Mouse (Mus musculus): ENCODE measurements around the gene Tssk3.

DNA sequence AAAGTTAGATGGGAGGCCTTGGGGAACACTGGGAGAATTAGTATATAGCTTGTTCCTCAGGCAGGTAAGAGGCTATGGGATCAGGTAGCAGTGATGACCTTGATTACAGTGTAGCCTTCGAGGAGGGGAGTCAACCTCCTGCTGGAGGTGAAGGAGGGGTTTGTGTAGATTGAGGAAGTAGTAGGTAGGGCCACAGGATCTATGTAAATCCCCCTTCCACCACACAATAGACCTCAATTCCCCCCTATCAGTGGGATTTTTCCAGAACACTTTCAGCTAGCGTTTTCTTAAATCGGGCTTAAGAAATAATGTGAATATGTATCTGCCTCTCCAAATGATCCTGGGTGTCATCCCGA lies 30.0 kb downstream of the Tssk3 start:
- TF ChIP-seq NELFE (IDR thresholded peaks at IDR 0.05; ENCODE audit: low read depth, low read length) (no peak), POLR2AphosphoS2 (IDR thresholded peaks at IDR 0.05; ENCODE audit: low read depth, low read length) (no peak; the same call in 1 of the 2 replicates), MXI1 (IDR thresholded peaks at IDR 0.05; ENCODE audit: low read depth, low read length) (no peak), POLR2A (IDR thresholded peaks at IDR 0.05; ENCODE audit: low read depth, low read length) (no peak), MEF2A (IDR thresholded peaks at IDR 0.05; ENCODE audit: borderline replicate concordance, low read depth, low read length) (peak; percentile 35; the same call in 1 of the 2 replicates), CTCF (conservative IDR thresholded peaks at IDR 0.05 in 1 of 2, IDR thresholded peaks at IDR 0.05 in 1 of 2; ENCODE audit: low read depth in 2 of 2, low read length in 2 of 2) (no peak), MAZ (IDR thresholded peaks at IDR 0.05; ENCODE audit: low read depth, low read length) (no peak), ELF1 (IDR thresholded peaks at IDR 0.05; ENCODE audit: low read depth, low read length) (no peak), JUND (conservative IDR thresholded peaks at IDR 0.05; ENCODE audit: low read depth, low read length) (no peak), SIN3A (IDR thresholded peaks at IDR 0.05; ENCODE audit: low read length) (no peak), EP300 (IDR thresholded peaks at IDR 0.05; ENCODE audit: low read length) (0 out of 2 replicates have a peak, but pooled peaks have one; percentile 27), ETS1 (conservative IDR thresholded peaks at IDR 0.05; ENCODE audit: low read depth, low read length) (no peak), ZNF384 (IDR thresholded peaks at IDR 0.05; ENCODE audit: low read depth, low read length) (no peak)
